Mouse (Mus musculus): ENCODE measurements around the gene Efhc1. TPM values are rescaled to one million over a fixed set of nuclear protein-coding genes. Genes with fewer than 3 reads are reported as not detected.

Gene Efhc1
- polyA plus RNA-seq, 1 experiment from 2014 or later: 10.6 TPM

GRCm38 (mm10) chr1:20989461-20990083 lies 38.1 kb downstream of the Efhc1 start:
- H3K27me3 ChIP-seq (replicated peaks; ENCODE audit: control insufficient read depth, insufficient read depth, low read length): no peaks in the 10 kb centered on the region
- 85% methylated on average over 11 of the region's 11 CpGs for WGBS
- no peak for DNase-seq (ENCODE audit: low spot score)
- H3K36me3 ChIP-seq (ENCODE audit: control insufficient read depth, insufficient read depth, low read length): no peaks in the 10 kb centered on the region
- H3K4me2 ChIP-seq (ENCODE audit: low read depth, low read length): no peak overlapping the region
- no peak overlapping the region for H3K4me3 ChIP-seq (ENCODE audit: low read depth, low read length)
- H3K9me3 ChIP-seq (ENCODE audit: control insufficient read depth, low read length): no peaks in the 10 kb centered on the region
- H3K27ac ChIP-seq (replicated peaks; ENCODE audit: low read depth, low read length): no peak overlapping the region
- no peak for ATAC-seq (ENCODE audit: low read depth)
- H3K9ac ChIP-seq (ENCODE audit: low read depth, low read length): no peak overlapping the region
- H3K4me1 ChIP-seq (ENCODE audit: control insufficient read depth, insufficient read depth, low read length): no peaks in the 10 kb centered on the region

DNA sequence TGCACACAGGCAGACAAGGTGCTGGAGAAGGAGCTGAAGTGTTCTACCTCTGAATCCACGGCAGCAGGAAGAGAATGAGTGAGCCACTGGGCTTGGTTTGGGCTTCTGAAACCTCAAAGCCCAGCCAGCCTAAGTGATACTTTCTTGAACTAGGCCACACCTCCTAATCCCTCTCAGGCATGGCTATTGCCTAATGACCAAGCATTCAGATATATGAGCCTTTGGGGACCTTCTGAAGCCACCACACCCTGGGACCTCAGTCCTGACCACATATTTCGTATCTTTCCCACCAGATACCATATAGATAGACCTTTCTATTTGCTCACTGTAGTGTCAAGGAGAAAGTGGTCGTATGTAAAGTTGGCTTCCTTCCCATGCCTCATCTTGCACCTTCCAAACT lies 42.3 kb downstream of the Efhc1 start:
- Histone ChIP-seq H3K36me3 (ENCODE audit: control insufficient read depth, insufficient read depth, low read length) (0 out of 2 replicates have a peak, but pooled peaks cover 4% of the 10 kb centered on the region), H3K9ac (ENCODE audit: low read depth, low read length) (no peak overlapping the region), H3K27ac (replicated peaks; ENCODE audit: low read depth, low read length) (no peak overlapping the region), H3K4me2 (ENCODE audit: low read depth, low read length) (no peak overlapping the region), H3K9me3 (ENCODE audit: control insufficient read depth, low read length) (no peaks in the 10 kb centered on the region), H3K4me3 (ENCODE audit: low read depth, low read length) (no peak overlapping the region), H3K4me1 (ENCODE audit: control insufficient read depth, insufficient read depth, low read length) (peaks cover 4% of the 10 kb centered on the region; the same call in 1 of the 2 replicates), H3K27me3 (replicated peaks; ENCODE audit: control insufficient read depth, insufficient read depth, low read length) (no peaks in the 10 kb centered on the region)
- DNase-seq (ENCODE audit: low spot score) (no peak), ATAC-seq (ENCODE audit: low read depth) (no peak)
- 81% methylated on average over 3 of the region's 3 CpGs for WGBS

DNA sequence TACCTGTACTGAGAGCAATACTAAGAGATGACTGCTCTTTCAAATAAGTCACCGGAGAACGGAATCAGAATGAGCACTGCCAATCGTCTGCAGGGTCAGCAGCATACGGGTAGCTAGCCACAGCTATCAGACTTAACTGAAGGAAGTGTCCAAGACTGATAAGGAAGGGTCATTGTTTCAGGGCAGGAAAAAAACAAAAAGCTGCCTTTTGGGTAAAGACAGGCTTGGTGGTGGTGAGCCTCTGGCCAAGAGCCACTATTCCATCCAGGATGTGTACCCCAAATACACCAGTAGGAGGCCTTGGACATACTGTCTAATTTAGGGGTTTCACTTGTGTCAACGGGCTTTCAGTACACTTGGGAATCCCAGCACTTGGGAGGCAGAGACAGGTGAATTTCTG lies 42.9 kb downstream of the Efhc1 start:
- ATAC-seq (ENCODE audit: low read depth) (no peak), DNase-seq (ENCODE audit: low spot score) (no peak)
- 89% methylated on average over 5 of the region's 5 CpGs for WGBS
- Histone ChIP-seq H3K27ac (replicated peaks; ENCODE audit: low read depth, low read length) (no peak overlapping the region), H3K4me3 (ENCODE audit: low read depth, low read length) (no peak overlapping the region), H3K4me2 (ENCODE audit: low read depth, low read length) (no peak overlapping the region), H3K36me3 (ENCODE audit: control insufficient read depth, insufficient read depth, low read length) (0 out of 2 replicates have a peak, but pooled peaks cover 8% of the 10 kb centered on the region), H3K27me3 (replicated peaks; ENCODE audit: control insufficient read depth, insufficient read depth, low read length) (no peaks in the 10 kb centered on the region), H3K9me3 (ENCODE audit: control insufficient read depth, low read length) (no peaks in the 10 kb centered on the region), H3K9ac (ENCODE audit: low read depth, low read length) (no peak overlapping the region), H3K4me1 (ENCODE audit: control insufficient read depth, insufficient read depth, low read length) (peaks cover 4% of the 10 kb centered on the region; the same call in 1 of the 2 replicates)

- DNase-seq (ENCODE audit: low spot score) (no peak), ATAC-seq (ENCODE audit: low read depth) (no peak; the same call in 1 of the 2 replicates)
- Histone ChIP-seq H3K36me3 (ENCODE audit: control insufficient read depth, insufficient read depth, low read length) (peaks cover 19% of the 10 kb centered on the region), H3K9me3 (ENCODE audit: control insufficient read depth, low read length) (no peaks in the 10 kb centered on the region), H3K27me3 (replicated peaks; ENCODE audit: control insufficient read depth, insufficient read depth, low read length) (no peaks in the 10 kb centered on the region), H3K4me1 (ENCODE audit: control insufficient read depth, insufficient read depth, low read length) (peaks cover 4% of the 10 kb centered on the region; the same call in 1 of the 2 replicates), H3K27ac (replicated peaks; ENCODE audit: low read depth, low read length) (no peak overlapping the region), H3K4me2 (ENCODE audit: low read depth, low read length) (no peak overlapping the region), H3K4me3 (ENCODE audit: low read depth, low read length) (no peak overlapping the region), H3K9ac (ENCODE audit: low read depth, low read length) (no peak overlapping the region)
- WGBS: 54% methylated on average over 7 of the region's 7 CpGs
Measured at GRCm38 (mm10) chr1:20995331-20995986, 44.0 kb downstream of the Efhc1 start.

GRCm38 (mm10) chr1:20996603-20997327 lies 45.3 kb downstream of the Efhc1 start:
- H3K27me3 ChIP-seq (replicated peaks; ENCODE audit: control insufficient read depth, insufficient read depth, low read length): no peaks in the 10 kb centered on the region
- DNase-seq (ENCODE audit: low spot score): no peak
- no peaks in the 10 kb centered on the region for H3K9me3 ChIP-seq (ENCODE audit: control insufficient read depth, low read length)
- H3K4me3 ChIP-seq (ENCODE audit: low read depth, low read length): no peak overlapping the region
- H3K36me3 ChIP-seq (ENCODE audit: control insufficient read depth, insufficient read depth, low read length): peaks cover 29% of the 10 kb centered on the region
- no peak overlapping the region for H3K27ac ChIP-seq (replicated peaks; ENCODE audit: low read depth, low read length)
- H3K9ac ChIP-seq (ENCODE audit: low read depth, low read length): no peak overlapping the region
- peaks cover 4% of the 10 kb centered on the region; the same call in 1 of the 2 replicates for H3K4me1 ChIP-seq (ENCODE audit: control insufficient read depth, insufficient read depth, low read length)
- no peak overlapping the region for H3K4me2 ChIP-seq (ENCODE audit: low read depth, low read length)
- 53% methylated on average over 17 of the region's 17 CpGs for WGBS
- no peak for ATAC-seq (ENCODE audit: low read depth)

GRCm38 (mm10) chr1:20997328-20997689 lies 45.9 kb downstream of the Efhc1 start:
- 0 out of 2 replicates have a peak overlapping the region, but pooled peaks have one; percentile 44 for H3K27ac ChIP-seq (replicated peaks; ENCODE audit: low read depth, low read length)

DNA sequence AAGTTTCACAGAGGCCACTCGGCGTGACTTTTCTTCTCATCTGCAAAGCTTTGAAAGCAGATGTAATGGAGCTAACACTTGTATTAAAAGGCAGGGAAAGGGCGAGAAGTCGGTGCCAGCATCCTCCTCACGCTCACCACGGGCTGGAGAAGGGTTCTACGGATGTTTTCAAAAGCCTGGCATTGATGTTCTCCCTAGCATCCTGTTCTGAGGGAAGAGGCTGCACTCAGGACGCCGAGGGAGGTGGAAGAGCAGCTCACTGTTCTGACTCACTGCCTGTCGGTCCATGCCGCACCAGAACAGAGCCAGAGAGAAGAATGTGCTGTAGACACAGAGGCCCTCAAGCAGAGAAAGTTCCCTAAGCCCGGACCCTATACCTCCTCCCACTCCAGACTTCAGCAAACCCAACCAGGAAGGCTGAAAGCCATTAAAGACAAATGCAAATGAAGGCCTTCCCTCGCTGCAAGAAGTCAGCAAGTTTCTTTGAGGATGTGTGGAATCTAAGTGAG lies 46.5 kb downstream of the Efhc1 start:
- Histone ChIP-seq H3K27ac (replicated peaks; ENCODE audit: low read depth, low read length) (peak overlapping the region; percentile 45; the same call in 1 of the 2 replicates), H3K9ac (ENCODE audit: low read depth, low read length) (no peak overlapping the region)

More at GRCm38 (mm10) chr1:20997328-20997689, 45.9 kb downstream of the Efhc1 start:
- Histone ChIP-seq H3K9ac (ENCODE audit: low read depth, low read length) (no peak overlapping the region), H3K27me3 (replicated peaks; ENCODE audit: control insufficient read depth, insufficient read depth, low read length) (no peaks in the 10 kb centered on the region), H3K4me1 (ENCODE audit: control insufficient read depth, insufficient read depth, low read length) (peaks cover 4% of the 10 kb centered on the region; the same call in 1 of the 2 replicates), H3K4me3 (ENCODE audit: low read depth, low read length) (no peak overlapping the region), H3K9me3 (ENCODE audit: control insufficient read depth, low read length) (no peaks in the 10 kb centered on the region), H3K4me2 (ENCODE audit: low read depth, low read length) (no peak overlapping the region), H3K36me3 (ENCODE audit: control insufficient read depth, insufficient read depth, low read length) (peaks cover 34% of the 10 kb centered on the region)
- no peak for DNase-seq (ENCODE audit: low spot score)
- ATAC-seq (ENCODE audit: low read depth): no peak
- 76% methylated on average over 2 of the region's 2 CpGs for WGBS

GRCm38 (mm10) chr1:21002246-21003142 lies 51.1 kb downstream of the Efhc1 start:
- H3K27ac ChIP-seq (replicated peaks; ENCODE audit: low read depth, low read length): no peak overlapping the region
- peaks cover 80% of the 10 kb centered on the region for H3K36me3 ChIP-seq (ENCODE audit: control insufficient read depth, insufficient read depth, low read length)
- no peaks in the 10 kb centered on the region for H3K4me1 ChIP-seq (ENCODE audit: control insufficient read depth, insufficient read depth, low read length)
- H3K9ac ChIP-seq (ENCODE audit: low read depth, low read length): no peak overlapping the region
- H3K4me3 ChIP-seq (ENCODE audit: low read depth, low read length): no peak overlapping the region
- ATAC-seq (ENCODE audit: low read depth) (no peak; the same call in 1 of the 2 replicates), DNase-seq (ENCODE audit: low spot score) (peak; percentile 41)
- H3K4me2 ChIP-seq (ENCODE audit: low read depth, low read length): no peak overlapping the region
- no peaks in the 10 kb centered on the region for H3K27me3 ChIP-seq (replicated peaks; ENCODE audit: control insufficient read depth, insufficient read depth, low read length)
- WGBS: 83% methylated on average over 14 of the region's 14 CpGs
- no peaks in the 10 kb centered on the region for H3K9me3 ChIP-seq (ENCODE audit: control insufficient read depth, low read length)

More for the DNA sequence above, 46.5 kb downstream of the Efhc1 start:
- H3K36me3 ChIP-seq (ENCODE audit: control insufficient read depth, insufficient read depth, low read length): peaks cover 41% of the 10 kb centered on the region
- no peak for DNase-seq (ENCODE audit: low spot score)
- no peak overlapping the region for H3K4me2 ChIP-seq (ENCODE audit: low read depth, low read length)
- H3K9me3 ChIP-seq (ENCODE audit: control insufficient read depth, low read length): no peaks in the 10 kb centered on the region
- WGBS: 44% methylated on average over 13 of the region's 13 CpGs
- no peaks in the 10 kb centered on the region for H3K27me3 ChIP-seq (replicated peaks; ENCODE audit: control insufficient read depth, insufficient read depth, low read length)
- no peak for ATAC-seq (ENCODE audit: low read depth)
- peaks cover 4% of the 10 kb centered on the region; the same call in 1 of the 2 replicates for H3K4me1 ChIP-seq (ENCODE audit: control insufficient read depth, insufficient read depth, low read length)
- H3K4me3 ChIP-seq (ENCODE audit: low read depth, low read length): no peak overlapping the region

Measured in embryonic facial prominence, embryonic 14.5 days (tissue).